Mouse (Mus musculus): ENCODE measurements around the gene Tcea3. TPM values are rescaled to one million over a fixed set of nuclear protein-coding genes. Genes with fewer than 3 reads are reported as not detected.

Gene Tcea3
- polyA plus RNA-seq, 1 experiment from 2014 or later = 2.2 TPM

GRCm38 (mm10) chr4:136218595-136219214 lies 28.8 kb upstream of the Tcea3 start:
- peaks cover 43% of the 10 kb centered on the region for H3K27me3 ChIP-seq (ENCODE audit: insufficient read depth, poor library complexity, severe bottlenecking)
- DNase-seq (ENCODE audit: low spot score) = peak; percentile 48
- 6% methylated on average over 18 of the region's 18 CpGs for WGBS
- no peaks in the 10 kb centered on the region for H3K9me3 ChIP-seq
- H3K4me3 ChIP-seq = peak overlapping the region; percentile 27
- peaks cover 46% of the 10 kb centered on the region for H3K4me1 ChIP-seq (replicated peaks)
- peak overlapping the region; percentile 72 for H3K27ac ChIP-seq
- no peaks in the 10 kb centered on the region for H3K36me3 ChIP-seq

GRCm38 (mm10) chr4:136220133-136220775 lies 27.3 kb upstream of the Tcea3 start:
- peak overlapping the region; percentile 38 for H3K4me3 ChIP-seq
- no peaks in the 10 kb centered on the region for H3K9me3 ChIP-seq
- DNase-seq (ENCODE audit: low spot score) = peak; percentile 40
- WGBS = 7% methylated on average over 17 of the region's 17 CpGs
- H3K4me1 ChIP-seq (replicated peaks) = peaks cover 57% of the 10 kb centered on the region
- peak overlapping the region; percentile 70 for H3K27ac ChIP-seq
- H3K27me3 ChIP-seq (ENCODE audit: insufficient read depth, poor library complexity, severe bottlenecking) = peaks cover 43% of the 10 kb centered on the region
- H3K36me3 ChIP-seq = no peaks in the 10 kb centered on the region

DNA sequence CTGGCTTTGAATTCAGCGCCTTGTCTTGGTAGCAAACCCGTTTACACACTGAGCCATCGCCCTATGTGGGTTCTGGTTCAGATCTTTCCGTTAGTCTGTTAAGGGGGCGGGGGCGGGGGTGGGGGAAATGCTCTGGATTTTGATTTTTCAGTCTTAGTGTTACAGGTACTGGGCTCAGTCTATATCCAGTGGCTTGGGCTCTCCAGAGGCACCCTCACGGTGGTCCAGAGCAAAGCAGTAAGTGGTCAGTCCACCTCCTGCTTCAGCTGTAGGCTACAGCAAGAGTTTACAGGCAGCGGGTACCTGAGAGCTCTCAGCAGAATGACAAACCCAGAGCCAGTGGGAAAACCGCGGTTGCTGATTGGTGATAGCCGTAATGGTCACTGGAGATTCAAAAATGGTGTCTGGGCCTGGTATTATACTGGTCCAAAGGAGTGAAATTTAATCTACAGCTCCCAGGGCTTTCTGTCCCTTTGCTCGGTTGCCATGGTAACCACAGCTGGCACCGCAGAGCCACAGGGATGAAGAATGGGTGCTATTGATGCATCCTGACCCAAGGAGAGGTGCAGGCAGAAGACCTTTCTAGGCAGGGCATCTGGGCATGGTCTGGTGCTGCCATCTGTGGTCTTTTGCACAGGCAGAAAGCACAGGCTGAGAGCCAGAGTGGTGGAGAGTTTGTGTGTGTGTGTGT lies 23.8 kb upstream of the Tcea3 start:
- H3K4me3 ChIP-seq = no peak overlapping the region
- no peaks in the 10 kb centered on the region for H3K36me3 ChIP-seq

GRCm38 (mm10) chr4:136224240-136224559 lies 23.3 kb upstream of the Tcea3 start:
- 40% methylated on average over 5 of the region's 5 CpGs for WGBS
- H3K36me3 ChIP-seq = no peaks in the 10 kb centered on the region; the same call in 1 of the 2 replicates

More for the DNA sequence above, 23.8 kb upstream of the Tcea3 start:
- DNase-seq (ENCODE audit: low spot score) = peak; percentile 61
- 64% methylated on average over 13 of the region's 13 CpGs for WGBS
- Histone ChIP-seq H3K4me1 (replicated peaks) (peaks cover 43% of the 10 kb centered on the region), H3K27me3 (ENCODE audit: insufficient read depth, poor library complexity, severe bottlenecking) (peaks cover 28% of the 10 kb centered on the region), H3K9me3 (no peaks in the 10 kb centered on the region), H3K27ac (peak overlapping the region; percentile 74)

GRCm38 (mm10) chr4:136224677-136225460 lies 22.7 kb upstream of the Tcea3 start:
- H3K9me3 ChIP-seq = no peaks in the 10 kb centered on the region
- no peak for DNase-seq (ENCODE audit: low spot score)
- WGBS = 83% methylated on average over 23 of the region's 23 CpGs
- peaks cover 16% of the 10 kb centered on the region for H3K27me3 ChIP-seq (ENCODE audit: insufficient read depth, poor library complexity, severe bottlenecking)
- H3K4me3 ChIP-seq = no peak overlapping the region
- no peaks in the 10 kb centered on the region; the same call in 1 of the 2 replicates for H3K36me3 ChIP-seq
- peaks cover 32% of the 10 kb centered on the region for H3K4me1 ChIP-seq (replicated peaks)
- H3K27ac ChIP-seq = peak overlapping the region; percentile 74

More at GRCm38 (mm10) chr4:136224240-136224559, 23.3 kb upstream of the Tcea3 start:
- Histone ChIP-seq H3K4me3 (no peak overlapping the region), H3K9me3 (no peaks in the 10 kb centered on the region), H3K4me1 (replicated peaks) (peaks cover 38% of the 10 kb centered on the region), H3K27me3 (ENCODE audit: insufficient read depth, poor library complexity, severe bottlenecking) (peaks cover 22% of the 10 kb centered on the region), H3K27ac (peak overlapping the region; percentile 74)
- DNase-seq (ENCODE audit: low spot score) = no peak

DNA sequence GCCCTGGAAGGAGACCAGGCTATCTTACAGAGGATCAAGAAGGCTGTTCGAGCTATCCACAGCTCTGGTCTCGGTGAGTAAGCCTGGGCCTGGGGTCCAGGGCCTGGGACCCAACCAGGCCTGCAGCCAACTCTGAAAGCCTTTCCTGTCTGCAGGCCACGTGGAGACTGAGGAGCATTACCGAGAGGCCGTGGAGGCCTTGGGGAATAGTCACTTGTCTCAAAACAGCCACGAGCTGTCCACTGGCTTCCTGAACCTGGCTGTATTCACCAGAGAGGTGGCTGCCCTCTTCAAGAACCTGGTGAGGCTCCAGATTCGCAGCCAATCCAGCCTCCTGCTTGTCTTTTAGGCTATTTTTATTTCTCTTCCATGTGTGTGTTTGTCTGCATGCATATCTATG lies 20.1 kb upstream of the Tcea3 start:
- DNase-seq (ENCODE audit: low spot score) = no peak
- peaks cover 20% of the 10 kb centered on the region for H3K4me1 ChIP-seq (replicated peaks)
- H3K27me3 ChIP-seq (ENCODE audit: insufficient read depth, poor library complexity, severe bottlenecking) = no peaks in the 10 kb centered on the region; the same call in 1 of the 2 replicates
- H3K4me3 ChIP-seq = no peak overlapping the region
- H3K27ac ChIP-seq = no peak overlapping the region
- WGBS = 78% methylated on average over 7 of the region's 7 CpGs
- H3K36me3 ChIP-seq = no peaks in the 10 kb centered on the region; the same call in 1 of the 2 replicates
- no peaks in the 10 kb centered on the region for H3K9me3 ChIP-seq

- WGBS = 77% methylated on average over 5 of the region's 5 CpGs
- H3K4me3 ChIP-seq = no peak overlapping the region
- H3K9me3 ChIP-seq = no peaks in the 10 kb centered on the region
- peak overlapping the region; percentile 46; the same call in 1 of the 2 replicates for H3K27ac ChIP-seq
- H3K4me1 ChIP-seq (replicated peaks) = peaks cover 19% of the 10 kb centered on the region
- H3K36me3 ChIP-seq = no peaks in the 10 kb centered on the region; the same call in 1 of the 2 replicates
- DNase-seq (ENCODE audit: low spot score) = no peak
- H3K27me3 ChIP-seq (ENCODE audit: insufficient read depth, poor library complexity, severe bottlenecking) = no peaks in the 10 kb centered on the region; the same call in 1 of the 2 replicates
Measured at GRCm38 (mm10) chr4:136228640-136229039, 18.9 kb upstream of the Tcea3 start.

GRCm38 (mm10) chr4:136238669-136239068 lies 8.9 kb upstream of the Tcea3 start:
- DNase-seq (ENCODE audit: low spot score) = no peak
- H3K36me3 ChIP-seq = peaks cover 9% of the 10 kb centered on the region
- 18% methylated on average over 13 of the region's 13 CpGs for WGBS
- peaks cover 49% of the 10 kb centered on the region for H3K4me1 ChIP-seq (replicated peaks)
- H3K27ac ChIP-seq = no peak overlapping the region
- peak overlapping the region; percentile 24 for H3K4me3 ChIP-seq
- no peaks in the 10 kb centered on the region for H3K9me3 ChIP-seq
- peaks cover 87% of the 10 kb centered on the region for H3K27me3 ChIP-seq (ENCODE audit: insufficient read depth, poor library complexity, severe bottlenecking)

DNA sequence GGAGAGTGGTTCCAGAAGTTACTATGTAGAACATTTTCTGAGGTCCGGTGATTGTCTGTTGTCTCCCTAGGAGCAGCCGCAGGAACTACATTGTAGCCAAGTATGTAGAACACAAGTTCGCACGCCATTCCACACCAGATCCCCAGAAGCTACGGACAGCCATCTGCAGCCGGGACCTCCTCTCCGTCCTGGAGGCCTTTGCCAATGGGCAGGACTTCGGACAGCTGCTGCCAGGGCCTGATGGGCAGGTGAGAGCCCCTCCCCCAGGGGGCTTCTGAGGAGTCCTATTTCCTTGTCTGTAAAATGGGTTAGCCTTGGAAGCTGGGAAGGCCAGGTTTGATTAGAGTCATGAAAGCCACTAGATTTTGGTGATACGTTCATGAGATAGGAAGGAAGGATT lies 8.4 kb upstream of the Tcea3 start:
- Histone ChIP-seq H3K4me1 (replicated peaks) (peaks cover 45% of the 10 kb centered on the region), H3K36me3 (peaks cover 7% of the 10 kb centered on the region), H3K4me3 (no peak overlapping the region), H3K27ac (no peak overlapping the region), H3K9me3 (no peaks in the 10 kb centered on the region), H3K27me3 (ENCODE audit: insufficient read depth, poor library complexity, severe bottlenecking) (peaks cover 87% of the 10 kb centered on the region)
- WGBS = 68% methylated on average over 9 of the region's 9 CpGs
- no peak for DNase-seq (ENCODE audit: low spot score)

- DNase-seq (ENCODE audit: low spot score) = peak; percentile 81
- 23% methylated on average over 8 of the region's 8 CpGs for WGBS
- Histone ChIP-seq H3K4me3 (no peak overlapping the region), H3K27me3 (ENCODE audit: insufficient read depth, poor library complexity, severe bottlenecking) (peaks cover 87% of the 10 kb centered on the region), H3K27ac (no peak overlapping the region), H3K9me3 (no peaks in the 10 kb centered on the region), H3K36me3 (peaks cover 4% of the 10 kb centered on the region), H3K4me1 (replicated peaks) (peaks cover 43% of the 10 kb centered on the region)
Measured at GRCm38 (mm10) chr4:136239622-136240021, 7.9 kb upstream of the Tcea3 start.

DNA sequence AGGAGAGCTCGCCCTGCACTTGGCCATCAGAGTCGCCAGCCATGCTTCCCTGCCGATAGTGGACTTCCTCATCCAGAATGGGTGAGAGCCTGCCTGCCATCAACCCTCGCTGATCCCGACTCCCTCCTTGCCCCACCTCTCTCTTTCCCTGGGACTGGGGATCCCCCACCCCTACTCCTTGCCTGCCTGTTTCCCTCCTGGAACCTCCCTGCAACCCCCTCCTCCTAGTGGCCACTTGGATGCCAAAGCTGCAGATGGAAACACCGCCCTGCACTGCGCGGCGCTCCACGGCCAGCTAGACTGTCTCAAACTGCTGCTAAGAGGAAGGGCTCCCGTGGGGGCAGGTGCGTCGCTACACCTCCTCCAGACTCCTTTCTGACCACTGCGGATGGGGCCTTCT lies 7.4 kb upstream of the Tcea3 start:
- H3K4me3 ChIP-seq = no peak overlapping the region
- H3K27me3 ChIP-seq (ENCODE audit: insufficient read depth, poor library complexity, severe bottlenecking) = peaks cover 92% of the 10 kb centered on the region
- no peak for DNase-seq (ENCODE audit: low spot score)
- 66% methylated on average over 14 of the region's 14 CpGs for WGBS
- no peaks in the 10 kb centered on the region for H3K9me3 ChIP-seq
- H3K27ac ChIP-seq = 0 out of 2 replicates have a peak overlapping the region, but pooled peaks have one; percentile 53
- peaks cover 4% of the 10 kb centered on the region for H3K36me3 ChIP-seq
- H3K4me1 ChIP-seq (replicated peaks) = peaks cover 43% of the 10 kb centered on the region

DNA sequence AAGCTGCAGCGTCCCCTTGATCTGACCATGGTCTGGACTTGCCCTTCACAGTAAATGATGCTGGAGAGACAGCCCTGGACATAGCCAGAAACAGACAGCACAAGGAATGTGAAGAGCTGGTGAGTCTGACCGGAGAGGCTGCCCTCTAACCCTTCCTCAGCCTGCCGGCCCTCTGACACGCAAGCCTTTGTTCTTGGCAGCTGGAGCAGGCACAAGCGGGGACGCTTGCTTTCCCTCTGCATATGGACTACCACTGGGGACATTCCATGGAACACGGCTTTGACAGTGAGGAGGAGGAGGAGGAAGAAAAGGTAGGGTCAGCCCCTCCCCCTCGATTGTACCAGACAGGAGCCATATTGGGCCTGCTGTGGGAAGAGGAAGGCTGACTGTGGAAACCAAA lies 6.6 kb upstream of the Tcea3 start:
- Histone ChIP-seq H3K4me3 (peak overlapping the region; percentile 21), H3K36me3 (peaks cover 4% of the 10 kb centered on the region), H3K27ac (peak overlapping the region; percentile 74), H3K27me3 (ENCODE audit: insufficient read depth, poor library complexity, severe bottlenecking) (peaks cover 98% of the 10 kb centered on the region), H3K4me1 (replicated peaks) (peaks cover 48% of the 10 kb centered on the region), H3K9me3 (no peaks in the 10 kb centered on the region)
- peak; percentile 72 for DNase-seq (ENCODE audit: low spot score)
- 26% methylated on average over 8 of the region's 8 CpGs for WGBS
